Mouse (Mus musculus): ENCODE data around the gene Arhgef1. TPM values are rescaled to one million over a fixed set of nuclear protein-coding genes. Genes with fewer than 3 reads are reported as not detected.
A peak's percentile ranks its signal among the peaks of the same experiment; 100 is the strongest.

Gene Arhgef1
- total RNA-seq (2021), result 10 to 100 TPM; 75.1 to 86.6 TPM
- long read RNA-seq, experiment 1, transcript Arhgef1-201 (29 exons, 3,212 nt), result minor isoform, 5 of 88 reads
- long read RNA-seq, experiment 1, transcript Arhgef1-204 (30 exons, 3,508 nt), result major isoform, 7 of 88 reads
- long read RNA-seq, experiment 1, partial matches to known transcripts, result 7 of 88 reads
- long read RNA-seq, experiment 1, other reads (novel, unspliced or antisense), result 65 of 88 reads
- long read RNA-seq, experiment 2, partial matches to known transcripts, result 35 of 104 reads
- long read RNA-seq, experiment 2, other reads (novel, unspliced or antisense), result 63 of 104 reads

- H3K4me3 ChIP-seq, result peak within 1 kb of the TSS; percentile 76
- DNase-seq (ENCODE audit: extremely low spot score in 1 of 2, low spot score in 2 of 2), result peak; percentile 33 to 37
- no peak for TF ChIP-seq CTCF (IDR thresholded peaks at IDR 0.05)
- peak within 1 kb of the TSS; percentile 86 for H3K27ac ChIP-seq
- intact Hi-C loops (cut with DNase I), result no loop called here
Observed at GRCm38 (mm10) chr7:24902630-24903443, at the start of gene Arhgef1. Gene Arhgef1 (plus strand): TSS chr7:24902912.

GRCm38 (mm10) chr7:24853233-24853563 is 49.5 kb upstream of the Arhgef1 start:
- no peak for TF ChIP-seq CTCF (IDR thresholded peaks at IDR 0.05)
- no peak for DNase-seq (ENCODE audit: extremely low spot score in 1 of 2, low spot score in 2 of 2)
- H3K4me3 ChIP-seq, result no peak overlapping the region
- H3K27ac ChIP-seq, result no peak overlapping the region
- intact Hi-C loops (cut with DNase I), result no loop called here

GRCm38 (mm10) chr7:24853695-24854094 is 49.0 kb upstream of the Arhgef1 start:
- intact Hi-C loops (cut with DNase I), result no loop called here
- no peak for TF ChIP-seq CTCF (IDR thresholded peaks at IDR 0.05)
- H3K4me3 ChIP-seq, result no peak overlapping the region
- no peak for DNase-seq (ENCODE audit: extremely low spot score in 1 of 2, low spot score in 2 of 2)
- no peak overlapping the region for H3K27ac ChIP-seq

- H3K27ac ChIP-seq, result no peak overlapping the region
- TF ChIP-seq CTCF (IDR thresholded peaks at IDR 0.05), result no peak
- intact Hi-C loops (cut with DNase I), result no loop called here
- H3K4me3 ChIP-seq, result no peak overlapping the region
- no peak for DNase-seq (ENCODE audit: extremely low spot score in 1 of 2, low spot score in 2 of 2)
Observed at GRCm38 (mm10) chr7:24856460-24857120, 46.1 kb upstream of the Arhgef1 start.

GRCm38 (mm10) chr7:24859234-24859633 is 43.5 kb upstream of the Arhgef1 start:
- intact Hi-C loops (cut with DNase I), result no loop called here
- no peak for TF ChIP-seq CTCF (IDR thresholded peaks at IDR 0.05)
- Histone ChIP-seq H3K27ac (no peak overlapping the region), H3K4me3 (no peak overlapping the region)
- DNase-seq (ENCODE audit: extremely low spot score in 1 of 2, low spot score in 2 of 2), result no peak

GRCm38 (mm10) chr7:24861913-24862312 is 40.8 kb upstream of the Arhgef1 start, which contains the start of gene Gm9844:
Gene Gm9844 (plus strand): TSS chr7:24862213.
- no peak within 1 kb of the TSS for H3K27ac ChIP-seq
- no peak within 1 kb of the TSS for H3K4me3 ChIP-seq
- no peak for DNase-seq (ENCODE audit: extremely low spot score in 1 of 2, low spot score in 2 of 2)
- no peak for TF ChIP-seq CTCF (IDR thresholded peaks at IDR 0.05)
- intact Hi-C loops (cut with DNase I), result no loop called here

- TF ChIP-seq CTCF (IDR thresholded peaks at IDR 0.05), result no peak
- intact Hi-C loops (cut with DNase I), result no loop called here
- DNase-seq (ENCODE audit: extremely low spot score in 1 of 2, low spot score in 2 of 2), result no peak
- Histone ChIP-seq H3K4me3 (no peak overlapping the region), H3K27ac (no peak overlapping the region)
Observed at GRCm38 (mm10) chr7:24862853-24863252, 39.9 kb upstream of the Arhgef1 start.

- no peak for TF ChIP-seq CTCF (IDR thresholded peaks at IDR 0.05)
- no peak for DNase-seq (ENCODE audit: extremely low spot score in 1 of 2, low spot score in 2 of 2)
- intact Hi-C loops (cut with DNase I), result no loop called here
- Histone ChIP-seq H3K27ac (no peak overlapping the region), H3K4me3 (no peak overlapping the region)
Observed at GRCm38 (mm10) chr7:24864156-24864555, 38.6 kb upstream of the Arhgef1 start.

GRCm38 (mm10) chr7:24869080-24869479 is 33.6 kb upstream of the Arhgef1 start:
- intact Hi-C loops (cut with DNase I), result no loop called here

GRCm38 (mm10) chr7:24869532-24870165 is 33.1 kb upstream of the Arhgef1 start, which contains the start of the genes Lypd4 and Dmrtc2:
Gene Lypd4 (minus strand): TSS chr7:24869941.
Gene Dmrtc2 (plus strand): TSS chr7:24870057.
- intact Hi-C loops (cut with DNase I), result no loop called here
- H3K4me3 ChIP-seq, result no peak within 1 kb of the TSS
- H3K27ac ChIP-seq, result no peak within 1 kb of the TSS
- no peak for TF ChIP-seq CTCF (IDR thresholded peaks at IDR 0.05)
- DNase-seq (ENCODE audit: extremely low spot score in 1 of 2, low spot score in 2 of 2), result no peak

More at GRCm38 (mm10) chr7:24869080-24869479, 33.6 kb upstream of the Arhgef1 start:
- no peak overlapping the region for H3K27ac ChIP-seq
- no peak for TF ChIP-seq CTCF (IDR thresholded peaks at IDR 0.05)
- no peak overlapping the region for H3K4me3 ChIP-seq
- DNase-seq (ENCODE audit: extremely low spot score in 1 of 2, low spot score in 2 of 2), result no peak

- Histone ChIP-seq H3K27ac (no peak overlapping the region), H3K4me3 (no peak overlapping the region)
- TF ChIP-seq CTCF (IDR thresholded peaks at IDR 0.05), result no peak
- no peak for DNase-seq (ENCODE audit: extremely low spot score in 1 of 2, low spot score in 2 of 2)
- intact Hi-C loops (cut with DNase I), result no loop called here
Observed at GRCm38 (mm10) chr7:24877588-24877987, 25.1 kb upstream of the Arhgef1 start.
